Mouse (Mus musculus) C2C12 (cell line): ENCODE measurements around the gene Tmcc3. TPM values are rescaled to one million over a fixed set of nuclear protein-coding genes. Genes with fewer than 3 reads are reported as not detected.

Source experiments
- H3K27me3 ChIP-seq: one replicate; pipeline ENCODE4 v1.6.1; 2011; ENCODE audit not compliant: control insufficient read depth, insufficient read depth, insufficient read length
- H3K36me3 ChIP-seq: one replicate; pipeline ENCODE4 v1.6.1; 2011; ENCODE audit not compliant: control insufficient read depth, insufficient read depth
- H3K4me3 ChIP-seq: one replicate; pipeline ENCODE4 v1.5.1; 2011; ENCODE audit warnings: mild to moderate bottlenecking, control low read depth; ENCODE audit not compliant: poor library complexity, insufficient read depth, severe bottlenecking
- H3K79me2 ChIP-seq: one replicate; pipeline ENCODE4 v1.6.1; 2011; ENCODE audit not compliant: control insufficient read depth, insufficient read depth
- H3K79me3 ChIP-seq: one replicate; pipeline ENCODE4 v1.6.1; 2011; ENCODE audit warnings: low read depth, control low read depth
- H3ac ChIP-seq: one replicate; pipeline ENCODE3; 2011; ENCODE audit warnings: low read depth; ENCODE audit not compliant: control insufficient read depth, insufficient read length
- CEBPB ChIP-seq: IDR thresholded peaks from one replicate; pipeline ENCODE4 v1.6.1; 2011; ENCODE audit warnings: low read depth, mild to moderate bottlenecking, control low read depth, moderate library complexity
- CTCF ChIP-seq: IDR thresholded peaks from one replicate; pipeline ENCODE4 v1.5.1; 2011; ENCODE audit not compliant: control insufficient read depth, insufficient read depth, insufficient read length
- FOSL1 ChIP-seq: IDR thresholded peaks from one replicate; pipeline ENCODE4 v1.8.0; 2011; ENCODE audit warnings: mild to moderate bottlenecking, low read length; ENCODE audit not compliant: poor library complexity, insufficient read depth, severe bottlenecking
- MAX ChIP-seq: IDR thresholded peaks from one replicate; pipeline ENCODE4 v1.6.1; 2011; ENCODE audit warnings: mild to moderate bottlenecking, control low read depth
- MYOD1 ChIP-seq: IDR thresholded peaks from one replicate; pipeline ENCODE4 v1.6.1; 2011; ENCODE audit warnings: low read depth; ENCODE audit not compliant: control insufficient read depth, insufficient read length
- MYOG ChIP-seq: IDR thresholded peaks from one replicate; pipeline ENCODE4 v1.6.1; 2011; ENCODE audit not compliant: control insufficient read depth, insufficient read length; ENCODE audit errors: extremely low read depth
- USF1 ChIP-seq: IDR thresholded peaks from one replicate; pipeline ENCODE4 v1.6.1; 2011; ENCODE audit warnings: low read depth, mild to moderate bottlenecking, control low read depth, moderate library complexity
- polyA plus RNA-seq: library from polyadenylated mRNA; unstranded; fragments of >200 nt; fragmentation: generic; extraction: Trizol; gene quantifications from one replicate; pipeline ENCODE4 v1.2.1, GENCODE M21; 2012; ENCODE audit warnings: missing spikeins

Tmcc3 gene
- polyA plus RNA-seq, 1 experiment, result 3.5 TPM

DNA sequence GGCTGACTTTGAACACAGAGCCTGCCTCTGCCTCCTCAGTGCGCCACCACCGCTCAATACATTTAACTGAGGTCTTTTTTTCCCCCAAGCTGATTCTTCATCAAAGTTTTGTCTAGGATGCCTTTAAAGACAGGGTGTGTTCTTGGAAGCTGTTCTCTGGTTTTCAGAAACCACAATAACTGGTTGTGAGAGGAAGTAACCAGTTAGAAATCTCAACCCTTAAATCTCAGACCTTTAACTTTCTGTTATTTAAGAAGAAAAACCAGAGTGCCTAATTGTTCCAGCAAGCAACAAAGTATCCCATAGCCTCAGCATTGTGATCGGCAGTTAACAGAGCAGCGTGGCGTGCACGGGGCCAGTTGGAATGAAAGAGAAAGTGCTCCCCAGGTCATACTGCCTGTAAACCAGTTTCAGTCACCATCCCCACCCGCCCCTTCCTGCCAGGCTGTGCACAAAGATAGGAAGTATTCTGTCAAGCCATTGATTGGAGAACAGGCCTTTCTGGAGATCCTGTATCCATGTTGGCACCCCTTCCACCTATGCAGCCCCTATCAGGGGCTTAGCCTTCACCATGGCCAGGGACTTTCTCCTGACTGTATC, 240.3 kb downstream of the Tmcc3 start:
- Histone ChIP-seq H3K36me3 (no peaks in the 10 kb centered on the region), H3K4me3 (no peak overlapping the region), H3K27me3 (no peaks in the 10 kb centered on the region), H3K79me2 (peaks cover 42% of the 10 kb centered on the region), H3ac (no peak overlapping the region), H3K79me3 (peaks cover 7% of the 10 kb centered on the region)
- TF ChIP-seq USF1 (no peak), CTCF (no peak), MYOG (no peak), MAX (no peak), CEBPB (no peak), FOSL1 (no peak), MYOD1 (no peak)

DNA sequence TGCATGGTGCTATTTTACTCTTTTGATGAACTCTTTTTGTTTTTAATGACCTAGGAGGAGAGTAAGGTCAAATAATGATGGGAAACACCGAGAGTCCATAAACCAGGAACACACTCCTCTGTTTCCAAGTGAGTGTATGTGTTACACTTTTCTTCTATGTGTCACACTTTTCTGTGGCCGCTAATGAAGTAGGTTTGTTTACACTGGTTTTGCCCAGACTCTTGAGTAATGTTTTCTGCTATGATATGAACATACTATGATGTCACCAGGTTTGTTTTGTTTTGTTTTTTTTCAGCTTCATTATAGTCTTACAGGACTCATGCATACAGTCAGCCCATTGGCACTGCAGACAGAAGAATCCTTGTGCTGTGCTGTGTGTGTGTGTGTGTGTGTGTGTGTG, 243.6 kb downstream of the Tmcc3 start:
- TF ChIP-seq CEBPB (peak; percentile 55), MYOG (no peak)

DNA sequence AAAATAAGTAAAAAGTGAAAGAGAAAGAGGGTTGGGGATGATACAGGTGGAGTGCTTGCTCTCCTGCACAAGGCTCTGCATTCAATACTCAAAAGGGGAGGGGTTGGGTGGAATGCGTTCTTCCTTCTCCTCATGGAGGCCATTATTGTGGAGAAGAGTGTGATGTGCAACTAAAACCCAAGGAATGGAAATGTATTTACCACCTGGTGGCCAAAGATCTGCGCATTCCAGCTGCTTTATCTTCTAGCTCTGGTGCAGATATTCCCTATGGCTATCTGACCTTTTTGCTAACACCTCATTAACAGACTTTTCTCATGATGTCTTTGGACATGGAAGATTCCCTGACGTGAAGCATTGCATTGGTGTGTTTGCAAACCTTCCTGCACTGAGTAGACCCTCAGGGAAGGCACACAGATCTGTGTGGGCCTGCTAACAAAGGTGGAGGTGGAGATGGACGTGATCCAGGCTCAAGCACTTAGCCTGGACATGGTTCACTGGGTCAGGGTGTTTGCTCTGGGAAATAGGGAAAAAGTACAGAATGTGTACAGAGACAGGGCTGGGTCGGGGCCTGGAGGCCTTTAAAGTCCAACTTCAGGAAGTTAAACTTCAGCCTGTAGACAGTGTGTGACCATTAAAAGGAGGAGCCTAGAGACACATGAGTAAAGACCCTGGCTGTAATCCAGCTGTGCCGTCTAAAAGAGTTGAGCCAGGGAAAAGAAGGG, 245.8 kb downstream of the Tmcc3 start:
- TF ChIP-seq USF1 (no peak), CTCF (no peak), MYOG (no peak)
- H3K36me3 ChIP-seq, result peaks cover 7% of the 10 kb centered on the region
- H3K4me3 ChIP-seq, result no peak overlapping the region
- H3K79me2 ChIP-seq, result peaks cover 27% of the 10 kb centered on the region
- no peak overlapping the region for H3ac ChIP-seq
- H3K27me3 ChIP-seq, result no peaks in the 10 kb centered on the region
- peaks cover 2% of the 10 kb centered on the region for H3K79me3 ChIP-seq

More for the DNA sequence above, 243.6 kb downstream of the Tmcc3 start:
- Histone ChIP-seq H3K79me2 (peaks cover 31% of the 10 kb centered on the region), H3K36me3 (peaks cover 7% of the 10 kb centered on the region), H3K27me3 (no peaks in the 10 kb centered on the region), H3ac (no peak overlapping the region), H3K4me3 (no peak overlapping the region), H3K79me3 (peaks cover 2% of the 10 kb centered on the region)

DNA sequence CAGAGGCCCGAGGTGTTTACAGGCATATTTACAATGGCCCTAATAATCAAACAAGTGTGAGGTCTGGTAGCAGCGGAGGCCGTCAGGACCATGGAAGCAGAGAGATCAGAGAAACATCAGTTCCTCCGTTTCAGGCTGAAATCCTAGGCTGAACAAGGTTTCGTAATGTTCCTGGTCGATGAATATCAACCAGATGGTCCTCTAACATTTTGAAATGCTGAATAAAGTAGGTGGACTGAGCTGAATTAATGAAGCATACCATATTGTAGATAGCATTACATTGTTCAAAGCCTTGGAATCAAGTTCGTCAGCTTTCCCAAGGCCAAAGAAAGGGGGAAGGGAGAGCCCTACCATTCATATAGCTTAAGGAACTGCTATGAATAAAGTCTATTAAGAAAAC, 247.1 kb downstream of the Tmcc3 start:
- H3K79me2 ChIP-seq, result peaks cover 25% of the 10 kb centered on the region
- TF ChIP-seq CTCF (no peak), USF1 (no peak), MYOD1 (no peak), MYOG (no peak), MAX (no peak), FOSL1 (no peak), CEBPB (no peak)
- no peaks in the 10 kb centered on the region for H3K79me3 ChIP-seq

DNA sequence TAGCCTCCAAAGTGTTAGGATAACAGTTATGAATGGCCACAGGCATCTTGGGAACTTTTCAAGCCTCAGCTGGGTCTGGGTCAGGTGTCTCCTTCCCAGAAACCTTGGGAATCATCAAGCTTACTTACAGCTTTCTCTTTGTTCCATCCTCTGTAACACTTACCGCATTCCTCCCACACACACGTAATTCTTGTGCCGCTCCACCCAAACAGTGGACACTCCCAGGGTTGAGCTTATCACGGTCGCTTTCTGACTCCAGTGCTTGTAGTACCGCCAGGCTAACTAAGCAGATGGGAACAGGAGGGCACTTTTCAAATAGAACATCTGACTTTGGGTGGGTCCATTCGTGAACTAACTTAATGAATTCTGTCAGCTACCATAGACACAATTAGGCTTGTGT, 249.6 kb downstream of the Tmcc3 start:
- no peak overlapping the region for H3K4me3 ChIP-seq
- peaks cover 2% of the 10 kb centered on the region for H3K79me3 ChIP-seq
- H3K36me3 ChIP-seq, result peaks cover 7% of the 10 kb centered on the region
- H3ac ChIP-seq, result no peak overlapping the region
- TF ChIP-seq MAX (no peak), CTCF (no peak), USF1 (no peak), FOSL1 (no peak), CEBPB (no peak)
- H3K27me3 ChIP-seq, result no peaks in the 10 kb centered on the region
- peaks cover 31% of the 10 kb centered on the region for H3K79me2 ChIP-seq

More for the DNA sequence above, 247.1 kb downstream of the Tmcc3 start:
- Histone ChIP-seq H3K4me3 (no peak overlapping the region), H3K27me3 (no peaks in the 10 kb centered on the region), H3ac (no peak overlapping the region), H3K36me3 (peaks cover 7% of the 10 kb centered on the region)

DNA sequence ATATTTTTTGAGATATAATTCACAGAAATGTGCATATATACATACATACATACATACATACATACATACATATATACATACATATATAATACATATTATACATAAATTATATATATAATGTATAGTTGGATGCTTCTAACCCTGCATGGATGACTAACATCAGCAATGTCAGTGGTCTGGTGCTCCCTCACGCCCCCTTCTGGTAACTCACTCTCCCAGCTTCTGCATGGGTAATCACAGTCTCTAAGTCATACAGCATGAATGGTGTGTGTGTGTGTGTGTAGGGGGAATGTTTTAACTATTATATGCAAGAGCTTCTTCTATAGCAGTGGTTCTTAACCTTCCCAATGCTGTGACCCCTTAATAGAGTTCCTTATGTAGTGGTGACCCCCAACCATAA, 250.4 kb downstream of the Tmcc3 start:
- H3ac ChIP-seq, result no peak overlapping the region
- H3K79me3 ChIP-seq, result peaks cover 2% of the 10 kb centered on the region
- no peaks in the 10 kb centered on the region for H3K27me3 ChIP-seq
- peaks cover 40% of the 10 kb centered on the region for H3K79me2 ChIP-seq
- H3K36me3 ChIP-seq, result peaks cover 7% of the 10 kb centered on the region
- TF ChIP-seq USF1 (no peak), MYOD1 (no peak), CTCF (no peak), CEBPB (no peak)
- H3K4me3 ChIP-seq, result no peak overlapping the region
